Mouse (Mus musculus) brain, embryonic 14.5 days (tissue): Measurements from ENCODE around the gene Rac3.

Experiments used
- CTCF ChIP-seq: fragments of 200-500 bp; IDR thresholded peaks from 2 replicates; pipeline ENCODE4 v1.5.1; 2012; ENCODE audit warnings: inconsistent platforms, mild to moderate bottlenecking, moderate library complexity, borderline replicate concordance; ENCODE audit not compliant: insufficient read depth, insufficient read length; ENCODE audit errors: extremely low read depth
- POLR2A ChIP-seq: fragments of 200-500 bp; IDR thresholded peaks from 2 replicates; pipeline ENCODE4 v1.6.1; 2012; ENCODE audit warnings: mild to moderate bottlenecking, inconsistent platforms, borderline replicate concordance; ENCODE audit not compliant: poor library complexity, insufficient read depth, insufficient read length, severe bottlenecking; ENCODE audit errors: extremely low read depth

DNA sequence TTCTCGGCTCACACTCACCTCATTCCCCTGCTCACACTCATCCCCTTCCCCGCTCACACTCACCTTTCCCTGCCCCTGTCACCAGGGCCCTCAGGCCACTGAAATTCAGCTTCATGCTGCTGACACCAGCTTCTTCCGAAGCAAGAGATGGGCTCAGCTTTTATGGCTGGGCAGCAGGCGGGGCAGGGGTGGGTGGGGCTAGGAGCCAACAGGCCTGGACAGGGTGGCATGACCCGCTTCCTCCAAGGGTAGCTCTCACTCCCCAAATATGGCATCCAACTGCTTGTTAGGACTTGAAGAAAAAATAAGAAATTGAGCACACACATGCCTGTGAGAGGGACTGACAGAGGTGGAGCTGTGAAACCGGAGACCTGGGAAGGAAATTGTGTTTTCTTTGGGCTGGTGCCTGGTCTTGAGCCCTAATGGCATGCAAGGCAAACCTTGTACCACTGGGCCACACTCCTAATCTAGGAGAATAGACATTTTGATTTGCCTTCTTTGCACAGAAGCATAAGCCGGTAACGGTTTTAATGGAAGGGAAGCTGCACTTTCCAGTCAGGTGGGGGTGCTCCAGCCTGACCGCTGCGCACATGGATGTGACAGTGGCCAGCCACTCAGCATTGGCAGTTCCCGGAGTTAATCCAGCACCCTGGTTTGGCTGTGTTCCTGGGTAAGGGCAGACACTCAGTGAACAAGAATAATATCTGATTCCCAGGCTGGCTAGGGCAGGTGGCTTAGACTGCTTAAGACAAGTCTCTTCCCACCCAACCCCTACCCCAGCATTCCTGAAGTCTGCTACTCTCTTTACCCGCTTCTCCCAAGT, 10.8 kb downstream of the Rac3 start, which contains the start of gene Cbr2:
- TF ChIP-seq CTCF (no peak), POLR2A (no peak)
